Mouse (Mus musculus): Measurements from ENCODE around the gene Pcp2. TPM values are rescaled to one million over a fixed set of nuclear protein-coding genes. Genes with fewer than 3 reads are reported as not detected.

Gene Pcp2
- polyA plus RNA-seq, 1 experiment from 2014 or later, result 0.29 TPM

DNA sequence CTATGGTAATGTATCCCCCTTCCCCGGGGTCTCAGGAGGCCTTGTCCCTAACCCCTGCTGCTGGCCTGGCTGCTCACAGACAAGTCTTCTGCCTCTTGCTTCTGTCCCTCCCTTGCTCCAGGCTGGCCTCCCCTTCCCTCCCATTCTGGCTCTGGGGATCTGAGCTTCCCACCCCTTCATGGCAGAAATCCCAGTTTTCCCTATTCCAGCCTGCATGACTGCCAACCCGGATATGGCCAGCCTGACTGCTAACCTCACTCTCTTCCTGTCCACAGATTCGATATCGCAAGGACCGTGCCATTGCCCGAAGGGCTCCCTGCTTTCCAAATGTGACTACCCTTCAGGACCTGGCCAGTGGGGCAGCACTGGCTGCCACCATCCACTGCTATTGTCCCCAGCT, 24.9 kb downstream of the Pcp2 start:
- no peak overlapping the region for H3K9ac ChIP-seq (ENCODE audit: low read depth, low read length)
- H3K4me1 ChIP-seq (ENCODE audit: control insufficient read depth, insufficient read depth, low read length), result no peaks in the 10 kb centered on the region
- 82% methylated on average over 6 of the region's 6 CpGs for WGBS
- ATAC-seq, result no peak
- H3K4me3 ChIP-seq (ENCODE audit: low read length), result no peak overlapping the region
- H3K27ac ChIP-seq (ENCODE audit: low read length), result no peak overlapping the region
- H3K4me2 ChIP-seq (ENCODE audit: low read depth, low read length), result no peak overlapping the region
- no peaks in the 10 kb centered on the region for H3K36me3 ChIP-seq (ENCODE audit: control insufficient read depth, insufficient read depth, low read length)
- no peaks in the 10 kb centered on the region for H3K9me3 ChIP-seq (ENCODE audit: control insufficient read depth, low read length)
- no peaks in the 10 kb centered on the region for H3K27me3 ChIP-seq (replicated peaks; ENCODE audit: control insufficient read depth, insufficient read depth, low read length)

DNA sequence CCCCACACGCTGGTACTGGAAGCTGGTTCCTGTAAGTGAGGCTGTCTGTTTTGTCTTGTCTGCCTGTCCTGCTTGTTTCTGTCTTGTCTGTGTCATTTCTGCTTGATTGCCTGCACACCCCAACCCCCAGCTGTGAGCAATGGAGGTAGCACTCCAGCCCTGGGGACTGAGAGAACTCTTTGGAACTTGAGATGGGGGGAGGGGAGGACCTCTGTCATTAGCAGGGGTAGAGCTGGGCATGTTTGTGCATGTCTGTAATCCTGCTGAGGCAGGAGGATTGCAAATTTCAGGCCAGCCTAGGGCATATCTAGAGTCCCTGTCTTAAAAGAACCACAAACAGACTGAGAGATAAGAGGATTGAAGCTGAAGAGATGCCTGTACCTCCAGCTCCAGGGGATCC, 26.1 kb downstream of the Pcp2 start:
- no peak overlapping the region for H3K4me2 ChIP-seq (ENCODE audit: low read depth, low read length)
- no peak overlapping the region for H3K4me3 ChIP-seq (ENCODE audit: low read length)
- no peaks in the 10 kb centered on the region for H3K9me3 ChIP-seq (ENCODE audit: control insufficient read depth, low read length)
- H3K4me1 ChIP-seq (ENCODE audit: control insufficient read depth, insufficient read depth, low read length), result peaks cover 4% of the 10 kb centered on the region; the same call in 1 of the 2 replicates
- 80% methylated on average over 1 of the region's 1 CpGs for WGBS
- no peak overlapping the region for H3K27ac ChIP-seq (ENCODE audit: low read length)
- H3K36me3 ChIP-seq (ENCODE audit: control insufficient read depth, insufficient read depth, low read length), result no peaks in the 10 kb centered on the region
- H3K27me3 ChIP-seq (replicated peaks; ENCODE audit: control insufficient read depth, insufficient read depth, low read length), result no peaks in the 10 kb centered on the region
- no peak overlapping the region for H3K9ac ChIP-seq (ENCODE audit: low read depth, low read length)
- ATAC-seq, result no peak

DNA sequence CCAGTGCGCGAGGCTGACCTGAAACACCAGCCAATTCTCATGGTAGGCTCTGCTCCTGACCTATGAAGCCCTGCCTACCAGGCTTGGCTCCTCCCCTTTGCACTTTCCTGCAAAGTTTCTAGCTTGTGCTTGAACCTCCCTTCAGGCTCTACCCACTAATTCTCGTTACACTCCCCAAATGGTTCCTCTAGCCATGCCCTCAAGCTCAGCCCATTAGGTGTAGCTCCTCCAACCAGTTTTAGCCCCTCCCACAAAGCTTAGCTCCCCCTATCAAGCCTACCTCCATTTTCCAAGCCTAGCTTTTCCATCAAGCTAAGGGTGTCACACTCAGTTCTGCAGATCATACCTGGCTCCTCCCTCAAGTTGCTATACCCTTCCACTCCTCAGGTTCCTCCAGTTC, 27.3 kb downstream of the Pcp2 start:
- ATAC-seq, result peak; percentile 25; the same call in 1 of the 2 replicates
- H3K27me3 ChIP-seq (replicated peaks; ENCODE audit: control insufficient read depth, insufficient read depth, low read length), result no peaks in the 10 kb centered on the region
- no peaks in the 10 kb centered on the region for H3K36me3 ChIP-seq (ENCODE audit: control insufficient read depth, insufficient read depth, low read length)
- H3K9me3 ChIP-seq (ENCODE audit: control insufficient read depth, low read length), result no peaks in the 10 kb centered on the region
- H3K4me2 ChIP-seq (ENCODE audit: low read depth, low read length), result no peak overlapping the region
- 59% methylated on average over 3 of the region's 3 CpGs for WGBS
- no peak overlapping the region for H3K9ac ChIP-seq (ENCODE audit: low read depth, low read length)
- no peak overlapping the region for H3K4me3 ChIP-seq (ENCODE audit: low read length)
- H3K4me1 ChIP-seq (ENCODE audit: control insufficient read depth, insufficient read depth, low read length), result peaks cover 10% of the 10 kb centered on the region; the same call in 1 of the 2 replicates
- no peak overlapping the region for H3K27ac ChIP-seq (ENCODE audit: low read length)

DNA sequence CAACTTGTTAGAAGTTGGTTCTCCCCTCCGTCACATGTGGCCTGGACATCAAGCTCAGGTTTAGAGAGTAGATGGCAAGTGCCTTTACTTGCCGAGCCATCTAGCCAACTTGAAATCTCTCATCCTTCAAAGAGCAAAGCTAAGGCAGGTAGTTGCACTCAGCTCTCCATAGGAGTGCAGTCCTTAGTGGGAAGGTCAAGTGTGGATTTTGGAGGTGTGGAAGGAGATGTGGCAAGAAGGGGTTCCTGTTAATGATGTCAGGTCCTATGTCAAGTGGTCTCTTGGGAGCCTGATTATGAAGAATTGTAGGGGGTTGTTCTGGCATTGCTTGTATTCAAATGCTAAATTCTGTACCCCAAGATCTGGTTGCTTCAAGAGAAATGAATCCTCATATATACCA, 30.9 kb downstream of the Pcp2 start:
- 86% methylated on average over 2 of the region's 2 CpGs for WGBS
- Histone ChIP-seq H3K27me3 (replicated peaks; ENCODE audit: control insufficient read depth, insufficient read depth, low read length) (no peaks in the 10 kb centered on the region), H3K4me1 (ENCODE audit: control insufficient read depth, insufficient read depth, low read length) (peaks cover 10% of the 10 kb centered on the region; the same call in 1 of the 2 replicates), H3K9me3 (ENCODE audit: control insufficient read depth, low read length) (no peaks in the 10 kb centered on the region), H3K4me3 (ENCODE audit: low read length) (no peak overlapping the region), H3K4me2 (ENCODE audit: low read depth, low read length) (no peak overlapping the region), H3K9ac (ENCODE audit: low read depth, low read length) (no peak overlapping the region), H3K27ac (ENCODE audit: low read length) (no peak overlapping the region), H3K36me3 (ENCODE audit: control insufficient read depth, insufficient read depth, low read length) (no peaks in the 10 kb centered on the region)
- ATAC-seq, result no peak

DNA sequence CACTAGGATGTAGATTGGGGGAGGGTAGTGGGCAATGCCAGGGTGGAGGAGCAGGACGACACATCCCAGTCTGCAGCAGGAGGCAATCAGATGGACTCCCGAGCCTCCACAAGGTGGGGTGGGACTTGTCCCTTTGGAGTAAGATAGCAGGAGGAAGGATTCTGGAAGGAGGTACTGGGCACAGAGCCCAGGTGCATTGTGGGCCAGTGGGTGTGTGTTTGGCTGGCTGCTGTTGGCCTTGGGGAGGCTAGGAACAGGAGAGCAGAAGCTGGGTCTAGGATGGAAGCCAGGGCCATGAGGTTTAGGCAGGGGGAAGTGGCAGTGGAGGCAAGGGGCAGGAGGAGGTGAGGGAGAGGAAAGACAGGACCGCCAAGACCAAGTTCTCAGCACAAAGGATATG, 31.9 kb downstream of the Pcp2 start:
- no peak overlapping the region for H3K4me3 ChIP-seq (ENCODE audit: low read length)
- no peaks in the 10 kb centered on the region for H3K36me3 ChIP-seq (ENCODE audit: control insufficient read depth, insufficient read depth, low read length)
- no peaks in the 10 kb centered on the region for H3K27me3 ChIP-seq (replicated peaks; ENCODE audit: control insufficient read depth, insufficient read depth, low read length)
- 45% methylated on average over 3 of the region's 3 CpGs for WGBS
- H3K4me2 ChIP-seq (ENCODE audit: low read depth, low read length), result no peak overlapping the region
- H3K9ac ChIP-seq (ENCODE audit: low read depth, low read length), result no peak overlapping the region
- ATAC-seq, result peak; percentile 22; the same call in 1 of the 2 replicates
- no peaks in the 10 kb centered on the region for H3K9me3 ChIP-seq (ENCODE audit: control insufficient read depth, low read length)
- H3K4me1 ChIP-seq (ENCODE audit: control insufficient read depth, insufficient read depth, low read length), result peaks cover 10% of the 10 kb centered on the region; the same call in 1 of the 2 replicates
- H3K27ac ChIP-seq (ENCODE audit: low read length), result no peak overlapping the region

DNA sequence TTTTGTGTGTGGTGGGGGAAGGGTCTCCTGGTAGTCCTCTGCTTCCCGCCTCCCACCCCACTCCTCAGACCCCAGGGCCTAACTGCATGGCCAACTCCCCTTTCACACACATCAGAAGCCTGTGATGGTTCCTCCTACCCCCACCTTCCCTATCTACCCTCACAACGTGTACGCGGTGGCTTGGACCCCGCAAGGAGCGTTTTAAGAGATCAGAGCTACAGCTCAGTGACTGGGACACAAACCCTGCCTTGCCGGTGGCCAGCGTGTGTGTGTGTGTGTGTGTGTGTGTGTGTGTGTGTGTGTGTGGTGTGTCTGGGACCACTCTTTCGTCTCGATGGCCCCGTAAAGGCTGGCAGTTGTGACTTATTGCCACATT, 37.1 kb downstream of the Pcp2 start:
- Histone ChIP-seq H3K36me3 (ENCODE audit: control insufficient read depth, insufficient read depth, low read length) (no peaks in the 10 kb centered on the region), H3K9me3 (ENCODE audit: control insufficient read depth, low read length) (no peaks in the 10 kb centered on the region), H3K9ac (ENCODE audit: low read depth, low read length) (peak overlapping the region; percentile 87), H3K4me2 (ENCODE audit: low read depth, low read length) (peak overlapping the region; percentile 83), H3K4me3 (ENCODE audit: low read length) (peak overlapping the region; percentile 73), H3K27ac (ENCODE audit: low read length) (peak overlapping the region; percentile 93), H3K27me3 (replicated peaks; ENCODE audit: control insufficient read depth, insufficient read depth, low read length) (peaks cover 3% of the 10 kb centered on the region; the same call in 1 of the 2 replicates), H3K4me1 (ENCODE audit: control insufficient read depth, insufficient read depth, low read length) (0 out of 2 replicates have a peak, but pooled peaks cover 2% of the 10 kb centered on the region)
- 5% methylated on average over 11 of the region's 11 CpGs for WGBS
- peak; percentile 54 for ATAC-seq

DNA sequence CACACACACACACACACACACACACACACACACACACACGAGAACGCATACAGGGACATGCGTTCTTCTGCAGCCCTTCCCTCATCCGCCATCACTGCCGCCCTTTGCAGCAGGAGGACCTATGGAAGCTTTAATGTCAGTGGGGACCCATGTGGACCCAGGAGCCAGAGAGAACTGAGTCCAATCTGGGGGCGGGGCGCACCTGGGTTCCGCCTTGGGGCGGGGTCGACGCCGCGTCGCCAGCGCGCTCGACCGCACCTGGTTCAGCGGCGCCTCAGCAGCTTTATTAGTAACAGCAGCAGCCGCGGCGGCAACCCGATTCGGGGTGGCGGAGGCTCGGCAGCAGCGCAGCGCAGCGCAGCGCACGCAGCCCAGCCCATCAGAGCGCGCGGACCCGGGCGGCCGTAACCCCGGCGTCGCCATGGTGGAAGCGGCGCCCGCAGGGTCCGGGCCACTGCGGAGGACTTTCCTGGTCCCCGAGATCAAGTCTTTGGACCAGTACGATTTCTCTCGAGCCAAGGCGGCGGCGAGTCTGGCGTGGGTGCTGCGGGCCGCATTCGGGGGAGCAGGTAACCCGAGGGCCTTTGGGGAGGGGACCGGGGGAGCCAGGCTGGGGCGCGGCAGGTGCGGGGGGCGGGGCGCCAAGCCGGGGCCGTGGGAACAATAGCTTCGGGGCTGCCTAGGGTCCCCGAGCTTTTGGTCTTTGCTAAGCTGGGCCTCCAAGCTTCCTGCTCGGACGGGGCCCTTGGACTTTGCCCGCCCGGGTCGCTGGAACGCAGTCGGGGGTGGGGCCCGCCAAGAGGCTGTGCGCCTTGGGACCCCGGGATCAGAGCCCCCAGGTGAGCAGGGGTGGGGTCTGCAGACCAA, 37.7 kb downstream of the Pcp2 start:
- Histone ChIP-seq H3K4me2 (ENCODE audit: low read depth, low read length) (peak overlapping the region; percentile 83), H3K9ac (ENCODE audit: low read depth, low read length) (peak overlapping the region; percentile 87), H3K27ac (ENCODE audit: low read length) (peak overlapping the region; percentile 93), H3K4me1 (ENCODE audit: control insufficient read depth, insufficient read depth, low read length) (no peaks in the 10 kb centered on the region), H3K36me3 (ENCODE audit: control insufficient read depth, insufficient read depth, low read length) (no peaks in the 10 kb centered on the region), H3K27me3 (replicated peaks; ENCODE audit: control insufficient read depth, insufficient read depth, low read length) (peaks cover 3% of the 10 kb centered on the region; the same call in 1 of the 2 replicates), H3K9me3 (ENCODE audit: control insufficient read depth, low read length) (no peaks in the 10 kb centered on the region), H3K4me3 (ENCODE audit: low read length) (peak overlapping the region; percentile 73)
- WGBS, result under 1% methylated on average over 77 of the region's 77 CpGs
- peak; percentile 89 for ATAC-seq

DNA sequence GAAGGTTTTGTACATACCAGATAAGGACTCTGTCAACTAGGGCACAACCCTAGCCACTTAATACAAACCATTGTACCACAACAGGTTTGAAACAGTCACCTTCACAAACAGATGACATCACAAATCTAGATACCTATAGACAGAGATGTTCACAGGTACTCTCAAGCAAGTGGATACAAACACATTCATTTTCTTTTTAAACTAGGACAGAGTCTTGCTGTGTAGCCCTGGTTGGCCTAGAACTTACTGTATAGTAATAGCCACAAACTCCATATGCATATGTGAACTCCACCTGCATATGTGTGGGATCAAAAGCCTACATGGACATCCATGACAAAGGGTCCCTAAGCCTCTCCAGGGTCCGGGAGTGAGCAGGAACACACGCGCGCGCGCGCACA, 38.4 kb downstream of the Pcp2 start, which contains the start of gene Camsap3:
Gene Camsap3 (plus strand): TSS at position 301 of the 398 bp plus-strand sequence.
- Histone ChIP-seq H3K4me3 (ENCODE audit: low read length) (peak within 1 kb of the TSS; percentile 73), H3K27ac (ENCODE audit: low read length) (peak within 1 kb of the TSS; percentile 93), H3K4me2 (ENCODE audit: low read depth, low read length) (peak within 1 kb of the TSS; percentile 83), H3K9me3 (ENCODE audit: control insufficient read depth, low read length) (no peaks in the 10 kb centered on the region), H3K9ac (ENCODE audit: low read depth, low read length) (peak within 1 kb of the TSS; percentile 87), H3K36me3 (ENCODE audit: control insufficient read depth, insufficient read depth, low read length) (no peaks in the 10 kb centered on the region), H3K4me1 (ENCODE audit: control insufficient read depth, insufficient read depth, low read length) (no peaks in the 10 kb centered on the region), H3K27me3 (replicated peaks; ENCODE audit: control insufficient read depth, insufficient read depth, low read length) (peaks cover 3% of the 10 kb centered on the region; the same call in 1 of the 2 replicates)
- ATAC-seq, result no peak
- WGBS, result 3% methylated on average over 7 of the region's 7 CpGs

DNA sequence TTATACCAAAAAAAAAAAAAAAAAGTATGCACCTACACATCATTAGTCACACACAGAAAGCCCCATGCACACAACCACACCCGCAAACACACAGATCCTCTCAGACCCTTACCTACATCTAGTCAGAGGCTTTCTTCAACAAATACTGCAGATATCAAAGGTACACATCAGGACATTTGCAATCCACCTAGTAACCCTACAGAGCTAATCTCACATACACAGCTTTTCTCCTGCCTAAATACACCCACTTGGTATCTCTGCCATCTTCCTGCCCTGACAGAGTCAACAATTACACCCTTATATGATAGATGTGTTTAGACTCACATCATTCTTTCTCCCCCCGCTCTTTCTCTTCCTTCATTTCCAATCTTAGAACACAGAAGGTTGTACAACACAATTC, 38.9 kb downstream of the Pcp2 start:
- ATAC-seq, result no peak
- Histone ChIP-seq H3K9me3 (ENCODE audit: control insufficient read depth, low read length) (no peaks in the 10 kb centered on the region), H3K27me3 (replicated peaks; ENCODE audit: control insufficient read depth, insufficient read depth, low read length) (peaks cover 3% of the 10 kb centered on the region; the same call in 1 of the 2 replicates), H3K4me2 (ENCODE audit: low read depth, low read length) (no peak overlapping the region), H3K36me3 (ENCODE audit: control insufficient read depth, insufficient read depth, low read length) (no peaks in the 10 kb centered on the region), H3K9ac (ENCODE audit: low read depth, low read length) (no peak overlapping the region), H3K27ac (ENCODE audit: low read length) (no peak overlapping the region), H3K4me3 (ENCODE audit: low read length) (no peak overlapping the region), H3K4me1 (ENCODE audit: control insufficient read depth, insufficient read depth, low read length) (no peaks in the 10 kb centered on the region)
- WGBS, result 77% methylated on average over 2 of the region's 2 CpGs
